Mouse (Mus musculus): Measurements from ENCODE around the gene Cntn5.
"Not testable (repeated sequence)": the region's sequence is repeated elsewhere in the genome, so short reads cannot be mapped to it uniquely, and the experiment has no call there.

Cntn5 gene

DNA sequence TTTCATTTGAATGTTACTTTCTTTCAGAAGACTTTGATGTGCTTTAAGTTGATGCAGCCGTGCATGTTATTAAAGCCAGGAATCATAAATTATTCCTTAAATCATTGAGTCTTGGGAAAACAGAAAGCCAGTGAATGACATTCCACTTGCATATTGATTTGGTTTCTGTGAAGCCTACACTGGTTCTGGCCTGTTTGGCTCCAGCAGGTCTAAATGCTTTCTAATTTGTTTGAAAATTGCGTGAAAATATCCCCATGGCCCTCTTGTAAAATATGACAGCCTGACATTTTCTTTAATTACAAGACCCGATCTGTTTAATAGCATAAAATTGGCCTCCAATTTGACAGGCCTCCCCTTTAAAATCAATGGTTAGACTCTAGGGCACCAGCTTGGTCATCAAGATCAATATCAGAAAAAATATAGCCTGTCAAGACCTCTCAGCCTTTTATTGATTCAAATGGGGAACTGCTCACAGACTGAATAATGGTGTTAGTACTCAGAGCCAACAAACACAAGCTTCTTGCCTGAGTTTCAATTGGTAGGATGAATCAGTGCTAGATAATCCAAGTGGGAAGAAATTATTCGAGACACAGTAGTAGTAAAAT, 247.3 kb downstream of the Cntn5 start:
- DNase-seq (ENCODE audit: low spot score in 2 of 2): no peak

DNA sequence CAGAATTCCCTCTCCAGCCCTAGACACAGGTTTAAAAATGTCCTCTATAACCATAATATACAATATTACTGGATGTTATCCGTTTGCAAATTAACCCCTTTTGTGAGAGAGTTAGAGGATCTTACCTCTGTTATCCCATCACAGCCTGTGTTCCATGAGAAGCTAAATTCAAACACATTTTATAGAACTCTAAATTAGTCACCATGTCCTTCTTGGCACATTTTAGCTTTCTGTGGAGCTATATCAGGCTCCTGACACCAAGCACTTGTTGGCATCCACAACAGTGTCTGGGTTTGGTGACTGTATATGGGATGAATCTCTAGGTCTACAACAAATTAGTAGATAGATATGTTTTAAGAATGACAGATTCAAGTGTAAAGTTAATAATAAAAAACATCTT, 253.9 kb downstream of the Cntn5 start:
- DNase-seq (ENCODE audit: low spot score in 2 of 2): no peak

DNA sequence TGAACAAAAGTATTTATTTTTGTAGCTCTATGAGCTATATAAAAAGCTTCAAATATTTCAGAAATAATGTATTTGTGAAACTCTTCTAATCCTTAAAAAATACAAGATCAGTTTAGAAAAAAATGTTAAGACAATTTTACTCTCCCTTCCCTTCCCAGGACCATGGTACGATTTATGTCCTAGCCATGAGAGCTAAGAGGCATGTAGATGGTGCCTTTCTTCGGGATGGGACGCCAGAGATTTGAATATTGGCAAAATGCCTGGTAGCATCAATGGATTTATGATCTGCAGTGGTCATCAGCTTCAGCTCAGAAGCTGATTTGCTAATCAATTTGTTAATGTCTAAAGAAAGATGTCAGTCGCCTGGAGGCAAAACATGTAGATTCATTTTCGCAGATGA, 258.6 kb downstream of the Cntn5 start:
- no peak for DNase-seq (ENCODE audit: low spot score in 2 of 2)

DNA sequence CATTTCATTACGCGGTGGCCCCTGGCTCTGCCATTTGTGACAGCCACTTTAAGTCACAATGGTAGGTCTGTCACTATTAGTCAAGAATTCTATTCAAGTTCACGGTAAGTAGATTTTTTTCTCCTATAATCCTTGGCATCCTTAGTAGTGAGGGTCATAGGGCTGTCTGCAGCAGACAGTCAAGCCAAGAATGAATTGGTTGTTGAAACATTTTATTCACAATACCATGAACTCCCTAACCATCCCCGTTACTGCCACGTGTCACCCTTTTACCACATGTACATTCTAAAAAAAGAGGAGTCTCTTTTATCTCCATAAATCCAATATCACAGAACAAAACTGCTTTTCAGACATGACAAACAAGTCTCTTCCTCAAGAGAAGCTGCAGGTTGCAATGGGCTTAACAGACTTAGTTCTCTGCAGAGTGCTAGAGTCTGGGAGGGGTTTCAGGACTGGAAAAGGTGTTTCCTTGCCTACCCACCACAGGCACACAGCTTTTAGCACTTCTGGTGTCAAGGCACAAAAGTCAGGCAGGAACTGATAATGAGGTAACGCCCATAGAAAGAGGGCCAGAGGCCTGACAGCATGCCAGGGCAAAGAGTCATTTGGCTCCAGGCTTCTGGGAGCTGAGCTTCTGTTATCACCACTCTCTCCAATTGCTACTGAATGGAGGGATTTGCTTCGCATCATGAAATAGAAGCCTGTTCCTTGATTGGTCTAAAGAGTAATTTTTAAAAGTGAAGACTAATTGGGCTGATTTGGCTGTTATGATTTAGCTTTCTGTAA, 259.3 kb downstream of the Cntn5 start:
- no peak for DNase-seq (ENCODE audit: low spot score in 2 of 2)

DNA sequence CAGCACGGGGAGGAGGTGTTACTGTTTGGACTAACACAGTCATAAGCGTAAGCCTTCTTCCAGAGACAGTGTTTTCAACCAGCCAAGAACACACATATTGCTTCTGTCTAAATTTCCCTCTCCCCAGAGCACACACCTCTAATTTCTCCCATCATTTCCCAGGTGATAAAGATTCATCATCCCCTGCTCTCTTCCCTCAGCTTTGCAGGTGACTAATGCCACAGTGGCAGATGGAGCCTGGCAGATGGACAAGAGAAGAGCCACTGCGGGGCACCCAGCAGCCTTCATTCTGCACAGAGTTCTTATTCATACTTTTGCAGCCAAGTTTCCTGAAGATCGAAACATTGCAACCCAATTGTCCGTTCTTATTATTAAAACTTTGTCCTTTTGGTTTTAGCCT, 286.5 kb downstream of the Cntn5 start:
- peak in 1 of 2 experiments; percentile 17 for DNase-seq (ENCODE audit: low spot score in 2 of 2)

DNA sequence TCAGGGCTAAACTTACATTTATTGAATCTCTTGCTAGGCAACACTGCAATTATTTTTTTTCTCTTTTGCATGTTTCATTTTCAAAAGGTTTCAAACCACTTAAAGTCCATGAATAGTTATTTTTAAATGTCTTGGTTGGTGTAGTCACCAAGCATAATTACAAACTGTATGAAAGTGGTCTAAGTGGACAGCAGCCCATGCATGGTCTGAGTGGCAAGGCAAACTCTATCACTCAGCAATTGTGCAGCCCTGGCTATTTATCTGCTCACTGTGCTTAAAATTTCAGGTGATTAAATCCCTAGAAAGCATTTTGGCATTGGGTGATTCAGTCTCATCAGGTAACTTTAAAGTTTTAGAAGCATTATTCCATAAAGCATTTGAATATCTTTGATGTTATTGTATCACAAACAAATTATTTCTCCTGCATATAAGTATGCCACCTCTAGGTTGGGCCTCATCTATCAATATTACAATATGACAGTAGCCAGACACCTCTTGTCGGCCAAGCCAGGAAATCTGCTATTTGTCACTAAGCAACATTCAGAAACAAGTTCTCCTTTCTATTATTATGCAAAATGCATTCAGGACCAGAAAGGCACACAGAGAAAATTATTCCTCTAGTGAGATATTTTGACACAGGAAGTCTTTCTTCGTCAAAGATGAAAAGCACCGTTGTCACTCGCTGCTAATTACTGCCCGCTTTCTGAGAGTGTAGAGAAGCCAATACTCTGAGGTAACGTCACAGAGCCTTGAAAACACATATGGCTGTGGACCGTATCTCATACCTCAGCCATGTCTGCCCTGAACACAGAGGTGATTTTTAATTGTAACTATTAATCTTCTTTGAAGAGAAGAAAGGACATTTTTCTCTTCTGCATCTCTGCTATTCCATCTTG, 329.0 kb downstream of the Cntn5 start:
- no peak for DNase-seq (ENCODE audit: low spot score in 2 of 2)

DNA sequence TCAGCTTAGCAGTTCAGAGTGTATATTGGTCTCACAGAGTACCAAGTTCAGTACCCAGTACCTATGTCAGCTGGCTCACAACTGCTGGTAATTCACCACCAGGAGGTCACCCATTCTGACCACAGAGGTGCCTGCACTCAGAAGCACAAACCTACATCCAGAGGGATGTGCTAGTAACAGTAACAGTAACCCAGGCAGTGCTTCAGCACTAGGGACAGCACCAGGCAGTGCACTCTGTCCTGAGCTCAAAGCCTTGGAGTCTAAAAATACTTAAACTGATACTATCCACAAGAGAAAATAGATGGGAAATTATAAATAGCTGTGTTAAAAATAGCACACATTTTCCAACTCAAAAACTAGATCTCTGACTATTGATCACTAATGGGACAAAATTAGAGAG, 334.7 kb downstream of the Cntn5 start:
- no peak for DNase-seq (ENCODE audit: low spot score in 2 of 2)

DNA sequence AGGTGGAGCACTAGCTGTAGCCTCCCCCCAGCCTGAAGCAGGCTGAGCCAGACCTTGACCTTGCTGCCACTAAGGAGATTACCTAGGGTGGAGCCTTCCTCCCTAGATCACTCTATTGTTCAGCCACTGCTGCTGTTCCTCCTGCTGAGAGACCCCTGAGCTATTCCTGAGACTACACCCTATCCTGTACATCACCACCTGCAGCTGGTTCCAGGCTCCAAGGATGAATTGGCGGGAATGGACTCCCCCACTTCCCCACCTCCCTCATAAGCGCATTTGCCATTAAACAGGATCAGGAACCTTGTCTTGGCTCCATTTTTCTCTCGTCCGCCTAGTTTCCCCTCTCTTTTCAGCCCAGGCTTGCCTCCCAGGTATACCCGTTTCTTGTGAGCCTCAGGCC, 363.7 kb downstream of the Cntn5 start:
- DNase-seq (ENCODE audit: low spot score in 2 of 2): not testable (repeated sequence)

DNA sequence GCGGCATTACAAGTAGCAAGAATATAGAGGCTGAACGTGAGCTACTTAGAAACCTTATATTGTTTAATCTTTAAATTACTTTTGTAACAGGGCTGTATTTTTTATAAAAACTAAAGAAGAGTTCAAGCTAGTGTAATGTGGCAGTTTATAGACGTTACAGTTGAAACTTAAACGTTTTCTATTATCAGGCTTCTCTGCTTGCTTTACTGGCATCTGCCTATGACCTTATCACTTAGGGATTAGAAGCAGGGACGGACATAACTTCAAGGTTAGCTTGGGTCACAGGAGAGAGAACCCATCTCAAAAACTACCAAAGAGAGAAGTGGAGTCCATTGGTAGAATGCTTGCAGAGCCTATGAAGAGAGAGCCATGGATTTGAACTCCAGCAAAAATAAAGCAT, 372.3 kb downstream of the Cntn5 start:
- no peak for DNase-seq (ENCODE audit: low spot score in 2 of 2)

DNA sequence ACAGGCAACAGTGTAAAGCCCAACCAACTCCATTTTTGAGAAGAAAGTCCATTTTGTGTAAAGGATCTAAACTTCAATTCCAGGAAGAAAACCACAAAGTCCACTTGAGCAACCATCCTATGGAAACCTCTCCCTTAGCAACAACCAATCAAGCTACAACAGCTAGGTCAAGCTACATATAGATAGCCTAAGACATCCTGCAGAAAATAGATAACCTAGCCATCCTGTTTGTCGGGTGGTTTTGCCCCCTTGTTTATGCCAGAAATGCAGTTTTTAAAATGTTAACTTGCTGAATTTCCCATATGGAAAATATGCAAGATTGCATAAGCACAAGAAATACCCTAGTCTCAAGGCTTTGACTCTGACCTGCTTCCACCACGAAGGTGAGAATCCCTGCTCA, 373.5 kb downstream of the Cntn5 start:
- no peak for DNase-seq (ENCODE audit: low spot score in 2 of 2)

DNA sequence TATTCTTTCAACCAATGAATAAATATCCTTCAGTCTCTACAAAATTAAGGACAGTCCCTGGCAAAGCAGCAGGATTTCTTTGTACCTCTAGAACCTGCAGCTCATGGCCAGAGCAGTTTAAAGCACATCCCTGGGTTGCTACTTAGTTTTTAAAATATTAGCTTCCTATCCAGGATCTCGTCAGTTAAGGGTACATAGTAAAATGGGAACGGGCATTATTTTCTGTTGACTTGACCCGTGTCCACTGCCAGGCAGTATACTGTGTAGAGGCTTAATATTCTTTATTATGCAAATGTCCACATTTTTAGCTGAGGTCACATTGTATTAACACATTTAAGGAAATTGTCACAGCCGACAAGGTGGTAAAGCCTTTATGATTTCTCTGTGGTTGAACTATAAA, 375.0 kb downstream of the Cntn5 start:
- no peak for DNase-seq (ENCODE audit: low spot score in 2 of 2)

DNA sequence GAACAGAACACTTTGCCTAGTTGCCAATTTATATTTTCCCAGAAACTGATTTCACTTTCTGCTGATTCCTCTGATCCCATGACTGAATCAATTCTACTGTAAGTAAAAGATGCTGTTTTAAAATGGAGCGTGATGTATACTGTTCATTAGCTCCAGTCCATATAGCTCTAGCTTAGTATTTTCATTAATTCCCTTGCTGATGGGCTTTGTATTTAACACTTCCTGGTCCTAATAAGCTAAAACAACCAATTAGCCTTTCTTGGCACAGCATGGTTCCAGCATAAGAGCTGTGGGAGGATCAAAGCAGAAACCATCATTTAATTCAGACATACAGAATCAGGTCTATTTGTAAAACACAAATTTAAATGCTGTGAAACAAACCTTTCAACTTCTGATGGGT, 375.5 kb downstream of the Cntn5 start:
- no peak for DNase-seq (ENCODE audit: low spot score in 2 of 2)

DNA sequence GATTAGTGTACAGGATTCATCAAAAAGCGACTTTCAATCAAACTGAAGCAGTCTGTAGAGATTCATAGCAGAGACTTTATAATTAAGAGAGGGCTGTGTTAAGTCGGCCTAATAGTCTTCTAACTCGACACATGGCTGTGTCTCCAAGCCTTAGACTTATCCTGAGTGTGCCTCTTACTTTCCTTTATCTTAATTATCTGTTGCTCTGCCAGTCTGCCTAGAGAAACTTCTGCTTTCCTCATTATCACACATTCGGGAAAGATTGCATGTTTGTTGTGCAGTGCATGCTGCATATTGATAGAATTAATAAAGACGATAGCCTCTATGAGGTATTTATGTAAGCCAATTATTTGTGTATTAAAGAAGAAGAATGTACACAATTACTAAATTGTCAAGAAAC, 375.9 kb downstream of the Cntn5 start:
- DNase-seq (ENCODE audit: low spot score in 2 of 2): no peak

DNA sequence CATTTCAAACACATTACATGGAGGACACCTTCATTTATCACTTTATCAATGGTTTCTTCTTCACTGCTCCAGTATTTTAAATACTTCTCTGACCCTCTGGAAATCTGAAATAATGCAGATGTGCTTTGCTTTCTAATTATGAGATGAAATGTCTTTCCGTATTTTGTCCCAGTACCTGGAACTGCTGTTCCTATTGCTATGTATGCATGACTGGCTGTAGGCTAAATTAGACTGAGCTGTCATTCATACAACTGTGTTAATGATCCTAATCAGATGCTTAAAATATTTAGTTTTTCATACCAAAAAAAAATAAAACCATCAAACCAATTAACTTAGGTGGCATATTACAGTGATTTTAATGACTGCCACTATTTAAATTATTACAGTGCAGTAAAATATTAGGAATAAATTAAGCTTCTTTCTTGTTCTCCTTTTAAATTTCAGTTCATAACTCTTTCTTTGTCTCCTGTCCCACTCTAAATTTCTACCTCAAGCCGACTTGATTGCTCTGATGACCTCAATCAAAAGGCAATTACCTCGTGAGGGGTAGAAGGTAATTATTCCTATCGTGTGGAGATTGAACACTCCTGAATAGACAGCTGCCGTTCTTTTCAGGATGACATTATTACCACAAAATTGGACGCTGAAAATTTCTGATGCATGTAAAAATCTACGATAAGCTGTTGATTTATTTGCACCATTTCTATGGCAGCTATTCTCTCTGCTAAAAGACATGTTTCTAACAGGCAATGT, 378.5 kb downstream of the Cntn5 start:
- DNase-seq (ENCODE audit: low spot score in 2 of 2): no peak

DNA sequence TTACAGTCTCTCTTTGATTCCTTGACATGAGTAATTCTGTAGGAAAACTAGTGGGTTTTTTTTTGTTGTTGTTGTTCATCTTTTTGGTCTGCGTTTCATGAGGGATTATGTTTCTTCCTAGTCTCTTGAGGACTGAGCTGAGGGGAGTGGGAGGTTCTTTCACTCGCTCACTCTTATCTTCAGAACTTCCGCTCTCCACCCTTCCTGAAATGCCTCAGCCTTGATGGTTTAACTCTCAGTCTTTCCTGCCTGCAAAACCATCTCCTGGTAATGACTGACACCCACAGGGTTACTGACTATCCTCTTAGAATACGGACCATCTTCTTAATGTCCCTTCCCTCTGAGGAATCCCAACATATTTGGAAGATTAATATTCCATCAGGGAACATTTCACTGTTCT, 382.0 kb downstream of the Cntn5 start:
- DNase-seq (ENCODE audit: low spot score in 2 of 2): no peak

DNA sequence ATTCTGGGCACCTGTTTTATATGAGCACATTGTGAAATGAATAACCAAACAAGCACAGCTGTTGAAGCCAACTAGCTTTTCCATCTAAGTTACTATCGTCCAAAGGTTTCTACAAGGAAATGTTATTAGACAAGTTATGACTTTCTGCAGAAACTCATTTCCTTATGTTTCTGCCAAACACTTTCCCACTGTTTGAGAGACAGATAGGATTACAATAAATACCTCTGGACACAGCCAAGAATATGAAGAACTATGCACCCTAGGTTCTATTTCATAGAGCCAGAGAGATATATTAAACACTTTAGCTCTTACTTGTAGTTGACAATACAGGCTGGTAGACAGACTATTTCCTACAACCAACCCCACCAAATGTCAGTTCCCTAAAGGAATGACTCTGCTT, 383.5 kb downstream of the Cntn5 start:
- no peak for DNase-seq (ENCODE audit: low spot score in 2 of 2)

DNA sequence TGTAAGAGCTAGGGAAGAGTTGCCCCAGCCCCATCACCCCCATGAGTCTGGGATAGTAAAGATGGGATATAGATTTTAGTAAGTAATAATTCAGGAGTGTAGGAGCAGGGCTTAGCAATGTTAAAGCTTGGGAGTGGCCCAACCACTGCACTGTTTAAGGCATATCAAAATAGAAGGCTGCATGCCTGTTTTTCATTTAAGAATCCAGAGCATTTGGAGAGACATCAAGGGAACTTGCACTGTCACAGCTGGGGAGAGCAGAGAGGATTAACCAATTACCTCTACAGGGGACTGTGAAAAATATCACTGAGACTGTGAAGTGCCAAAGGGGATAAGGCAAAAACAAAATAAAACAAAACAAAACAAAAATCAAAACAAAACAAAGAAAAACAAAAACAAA, 412.3 kb downstream of the Cntn5 start:
- DNase-seq (ENCODE audit: low spot score in 2 of 2): no peak

DNA sequence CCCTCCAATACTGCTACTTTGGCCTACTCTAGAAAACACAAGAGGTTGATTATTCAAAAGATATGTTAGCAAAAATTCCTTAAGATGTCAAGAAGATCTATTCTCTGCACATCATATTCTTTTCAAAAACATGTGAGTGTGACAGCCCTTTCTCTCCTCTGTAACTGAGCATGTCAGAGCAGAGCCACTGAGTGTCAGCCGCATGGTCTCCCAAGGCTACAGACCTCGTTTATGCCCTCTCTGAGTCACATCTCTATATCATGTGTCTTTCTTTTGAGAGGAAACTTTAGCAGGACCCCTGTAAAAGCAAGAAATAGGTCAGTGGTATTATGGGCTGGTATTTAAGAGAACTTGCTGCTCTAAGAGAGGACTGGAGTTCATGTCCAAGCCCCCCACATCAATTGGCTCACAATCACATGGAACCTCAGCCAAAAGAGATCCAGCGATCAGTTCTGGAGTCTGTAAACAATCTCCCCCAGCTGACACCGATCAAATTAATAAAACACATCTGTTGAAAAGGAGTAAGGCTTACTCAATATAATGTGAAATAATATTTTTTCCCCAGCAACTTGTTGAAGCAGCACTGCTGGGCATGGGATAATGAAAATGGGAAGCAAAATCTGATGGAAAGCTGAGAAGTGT, 433.0 kb downstream of the Cntn5 start:
- DNase-seq (ENCODE audit: low spot score in 2 of 2): no peak

DNA sequence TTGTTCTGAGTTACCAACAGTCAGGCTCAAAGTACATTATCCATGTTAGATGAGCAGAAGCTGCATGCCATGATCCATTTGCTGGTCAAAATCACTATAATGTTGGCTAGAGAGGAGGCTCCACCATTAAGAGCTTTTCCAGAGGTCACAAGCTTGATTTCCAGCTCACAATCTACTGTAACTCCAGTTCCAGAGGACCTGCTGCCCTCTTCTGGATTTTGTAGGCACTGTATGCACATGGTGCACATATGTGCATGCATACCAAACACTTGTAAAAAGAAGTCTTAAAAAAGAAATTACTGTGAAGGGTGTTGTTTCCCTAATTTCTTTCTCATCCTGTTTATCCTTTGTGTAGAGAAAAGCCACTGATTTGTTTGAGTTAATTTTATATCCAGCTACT, 439.8 kb downstream of the Cntn5 start:
- no peak for DNase-seq (ENCODE audit: low spot score in 2 of 2)

DNA sequence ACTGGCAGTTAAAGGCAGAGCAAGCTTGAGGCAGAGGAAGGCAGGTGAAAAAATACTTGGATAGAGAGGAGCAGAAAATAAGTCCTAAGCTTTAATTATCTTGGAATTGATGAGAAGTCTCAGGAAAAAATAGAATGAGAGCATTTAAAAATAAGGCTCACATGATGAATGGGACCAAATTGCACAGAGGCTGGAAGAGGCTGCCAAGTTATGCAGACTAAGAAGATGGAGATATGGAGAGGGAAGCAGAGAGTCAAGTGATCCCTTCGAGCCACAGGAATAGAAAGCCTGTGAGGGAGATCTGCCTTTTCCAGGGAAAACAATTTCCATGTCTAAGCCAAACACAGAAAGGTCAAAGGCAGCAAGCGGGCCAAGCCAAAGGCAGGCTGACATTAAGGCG, 446.7 kb downstream of the Cntn5 start:
- DNase-seq (ENCODE audit: low spot score in 2 of 2): no peak

DNA sequence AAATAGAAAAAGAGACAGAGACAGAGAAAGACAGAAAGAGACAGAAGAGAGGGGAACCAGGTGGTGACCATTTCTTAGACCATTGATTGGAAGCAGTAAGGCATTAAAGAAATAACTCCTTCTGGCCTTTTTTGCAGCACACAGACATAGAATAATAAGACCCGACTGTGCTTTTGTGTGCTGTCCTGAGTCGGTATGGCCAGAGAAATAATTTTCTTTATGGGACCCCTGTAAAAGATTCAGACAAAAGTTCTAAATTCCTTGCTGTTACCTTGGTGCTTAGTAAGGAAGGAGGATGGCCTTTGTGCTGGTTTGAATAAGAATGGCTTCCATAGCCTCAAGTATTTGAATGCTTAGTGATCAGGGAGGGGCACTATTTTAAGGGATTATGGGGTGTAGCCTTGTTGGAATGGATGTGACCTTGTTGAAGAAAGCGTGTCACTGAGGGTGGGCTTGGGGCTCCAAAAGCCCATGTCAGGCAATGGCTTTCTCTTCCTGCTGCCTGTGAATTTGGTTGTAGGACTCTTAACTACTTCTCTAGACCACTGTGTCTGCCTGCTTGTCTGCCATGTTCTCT, 455.5 kb downstream of the Cntn5 start:
- no peak for DNase-seq (ENCODE audit: low spot score in 2 of 2)
